Mouse (Mus musculus) midbrain, postnatal 0 days (tissue): ENCODE measurements at regions not wholly inside any gene's neighbourhood (a gene's known extent, or its start where the extent isn't known, plus 50 kb on each side); places are given as distances from the start of the nearest gene placed in this dataset.

Experiments
- ATAC-seq: fragments of 200-750 bp; cut with Nextera tagmentation; 2 replicates; pipeline ENCODE4 v1.8.0; 2017; ENCODE audit warnings: moderate number of reproducible peaks, mild to moderate bottlenecking, moderate TSS enrichment, moderate library complexity; ENCODE audit not compliant: low FRiP score
- DNase-seq: peaks from one replicate; pipeline ENCODE4 v3.0.0-alpha.2; 2015; ENCODE audit warnings: low spot score
- H3K27ac ChIP-seq: fragments of 300-500 bp; sonication (generic); 2 replicates; pipeline ENCODE4 v1.5.1; 2014; ENCODE audit warnings: low read depth, mild to moderate bottlenecking, low read length, mixed read lengths
- H3K27me3 ChIP-seq: fragments of 300-500 bp; sonication (generic); 2 replicates; pipeline ENCODE4 v1.6.1; 2014; ENCODE audit warnings: low read length, control low read depth, mixed read lengths; ENCODE audit not compliant: insufficient read depth
- H3K36me3 ChIP-seq: fragments of 300-500 bp; sonication (generic); 2 replicates; pipeline ENCODE4 v1.6.1; 2014; ENCODE audit warnings: low read length, control low read depth, mixed read lengths; ENCODE audit not compliant: insufficient read depth
- H3K4me1 ChIP-seq: fragments of 300-500 bp; sonication (generic); 2 replicates; pipeline ENCODE4 v1.6.1; 2014; ENCODE audit warnings: mild to moderate bottlenecking, control low read depth, antibody characterized with exemption, low read length, mixed read lengths; ENCODE audit not compliant: insufficient read depth
- H3K4me2 ChIP-seq: fragments of 300-500 bp; sonication (generic); 2 replicates; pipeline ENCODE4 v1.6.1; 2014; ENCODE audit warnings: low read depth, mild to moderate bottlenecking, low read length, mixed read lengths; ENCODE audit not compliant: poor library complexity, severe bottlenecking
- H3K4me3 ChIP-seq: fragments of 300-500 bp; sonication (generic); 2 replicates; pipeline ENCODE4 v1.5.1; 2014; ENCODE audit warnings: low read depth, mild to moderate bottlenecking, low read length, moderate library complexity
- H3K9ac ChIP-seq: fragments of 300-500 bp; sonication (generic); replicated peaks from 2 replicates; pipeline ENCODE4 v1.6.1; 2014; ENCODE audit warnings: mild to moderate bottlenecking, low read length, moderate library complexity, mixed read lengths; ENCODE audit not compliant: poor library complexity, severe bottlenecking
- H3K9me3 ChIP-seq: fragments of 300-500 bp; sonication (generic); 2 replicates; pipeline ENCODE4 v1.6.1; 2016; ENCODE audit warnings: low read length, control low read depth
- CTCF ChIP-seq: IDR thresholded peaks from 2 replicates; pipeline ENCODE4 v1.5.1; 2016; ENCODE audit warnings: antibody characterized with exemption, mild to moderate bottlenecking
- WGBS: fragments of 180-500 bp; shearing (Covaris S2); extraction: QIAGEN DNeasy Blood & Tissue Kit; methylation state at CpG from one replicate; pipeline ENCODE4 v1.1.7; 2014; 5-methylcytosine and 5-hydroxymethylcytosine counted together

- Histone ChIP-seq H3K4me1 (no peaks in the 10 kb centered on the region), H3K4me2 (no peak overlapping the region), H3K27ac (no peak overlapping the region), H3K9ac (no peak overlapping the region), H3K4me3 (no peak overlapping the region), H3K27me3 (no peaks in the 10 kb centered on the region), H3K36me3 (no peaks in the 10 kb centered on the region), H3K9me3 (no peaks in the 10 kb centered on the region)
- 27% methylated on average over 2 of the region's 2 CpGs for WGBS
- no peak for TF ChIP-seq CTCF
- ATAC-seq (no peak), DNase-seq (peak; percentile 14)
Measured at GRCm38 (mm10) chr17:68208837-68209236, 64.8 kb upstream of the L3mbtl4 start.

GRCm38 (mm10) chr17:68210313-68211254 is 63.0 kb upstream of the L3mbtl4 start:
- no peak overlapping the region for H3K27ac ChIP-seq
- H3K4me2 ChIP-seq = peak overlapping the region; percentile 1; the same call in 1 of the 2 replicates
- no peaks in the 10 kb centered on the region for H3K36me3 ChIP-seq
- H3K27me3 ChIP-seq = no peaks in the 10 kb centered on the region
- H3K4me3 ChIP-seq = no peak overlapping the region
- DNase-seq (peak; percentile 10), ATAC-seq (no peak)
- TF ChIP-seq CTCF = no peak
- WGBS = 18% methylated on average over 14 of the region's 14 CpGs
- no peaks in the 10 kb centered on the region for H3K4me1 ChIP-seq
- H3K9ac ChIP-seq = no peak overlapping the region
- H3K9me3 ChIP-seq = no peaks in the 10 kb centered on the region

- Histone ChIP-seq H3K27ac (no peak overlapping the region), H3K9me3 (no peaks in the 10 kb centered on the region), H3K36me3 (no peaks in the 10 kb centered on the region), H3K4me2 (no peak overlapping the region), H3K9ac (no peak overlapping the region), H3K4me3 (no peak overlapping the region), H3K4me1 (no peaks in the 10 kb centered on the region), H3K27me3 (no peaks in the 10 kb centered on the region)
- WGBS = 80% methylated on average over 4 of the region's 4 CpGs
- DNase-seq (no peak), ATAC-seq (no peak)
- no peak for TF ChIP-seq CTCF
Measured at GRCm38 (mm10) chr17:68218246-68218645, 55.4 kb upstream of the L3mbtl4 start.

DNA sequence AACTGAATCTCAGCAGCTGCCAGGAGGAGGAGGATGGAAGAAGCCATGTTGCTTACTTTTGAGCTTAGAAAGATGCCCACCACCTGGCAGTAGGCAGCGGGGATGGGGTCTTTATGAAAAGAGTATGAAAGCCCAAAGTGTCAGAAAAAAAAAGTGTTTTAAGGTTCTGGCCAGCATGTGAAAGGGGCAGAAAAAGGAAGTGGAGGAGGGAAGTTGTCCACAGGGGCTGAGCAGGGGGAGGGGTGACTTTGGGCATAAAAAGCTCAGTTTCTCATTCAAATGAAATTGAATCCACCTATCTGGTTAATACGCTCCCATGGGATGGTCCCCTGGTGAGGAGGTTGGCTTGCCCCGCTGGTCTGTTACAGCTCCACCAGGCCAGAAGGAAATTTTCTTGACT is 50.4 kb upstream of the L3mbtl4 start:
- Histone ChIP-seq H3K27me3 (no peaks in the 10 kb centered on the region), H3K36me3 (no peaks in the 10 kb centered on the region), H3K4me1 (no peaks in the 10 kb centered on the region), H3K4me2 (no peak overlapping the region), H3K9me3 (no peaks in the 10 kb centered on the region), H3K9ac (no peak overlapping the region), H3K27ac (no peak overlapping the region), H3K4me3 (no peak overlapping the region)
- no peak for DNase-seq
- 77% methylated on average over 3 of the region's 3 CpGs for WGBS
- TF ChIP-seq CTCF = no peak
- no peak for ATAC-seq
